Mouse (Mus musculus) mouse embryonic stem cell (cell line): ENCODE data around the gene Ufsp1.

Source experiments
- in situ Hi-C, 2 experiments: fragments of 300-500 bp; cut with MboI; formaldehyde crosslinking; loops; 1 replicate in 1 of 2; 3 replicates in 1 of 2; pipeline ENCODE4 v1.14.3; 2019 to 2020; ENCODE audit warnings: low sequenced_read_pairs in 2 of 2, low pct_unique_long_range_greater_than_20kb in 1 of 2, mixed read lengths in 1 of 2; ENCODE audit not compliant: unreplicated experiment in 1 of 2

Gene Ufsp1

DNA sequence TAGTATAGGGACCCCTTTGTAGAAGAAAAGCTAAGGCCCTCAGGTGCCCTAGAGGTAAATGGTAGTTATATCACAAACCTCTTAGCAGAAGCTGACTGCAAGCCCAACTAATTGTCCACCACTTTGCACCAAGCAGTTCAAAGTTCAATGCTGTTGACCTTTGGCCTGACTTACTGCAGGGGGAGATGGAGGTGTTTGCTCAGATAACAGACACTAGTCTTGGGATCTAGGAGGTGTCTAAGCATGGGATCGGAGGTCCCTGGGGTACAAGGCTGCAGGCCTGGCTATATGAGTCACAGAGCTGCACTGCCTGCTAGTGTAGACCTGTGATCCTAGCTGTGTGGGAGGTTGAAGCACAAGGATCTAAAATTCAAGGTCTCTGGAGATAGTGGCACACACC, 24.1 kb downstream of the Ufsp1 start:
- in situ Hi-C loops: no loop called here

GRCm38 (mm10) chr5:137320996-137321395, 26.6 kb downstream of the Ufsp1 start:
- in situ Hi-C loops: no loop called here

DNA sequence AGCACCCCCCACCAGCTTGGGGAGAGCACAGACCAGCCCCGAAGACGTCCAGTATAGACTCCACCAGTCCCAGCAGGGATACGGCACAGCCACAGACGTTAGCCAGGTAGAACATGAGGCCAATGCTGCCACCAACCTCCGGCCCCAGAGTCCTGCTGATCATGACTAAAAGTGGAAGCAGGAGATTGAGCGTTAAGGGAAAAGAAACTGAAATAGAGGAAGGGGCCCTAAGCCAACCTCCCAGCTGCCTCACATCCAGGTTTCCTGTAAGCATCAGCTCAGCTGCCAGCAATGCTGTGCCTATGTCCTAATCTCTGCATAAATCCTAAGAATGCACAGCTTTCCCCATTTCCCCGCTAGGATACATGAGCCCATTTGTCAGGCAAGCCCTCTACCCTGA, 36.5 kb downstream of the Ufsp1 start:
- in situ Hi-C loops: no loop called here

- in situ Hi-C loops: no loop called here
Measured at GRCm38 (mm10) chr5:137332857-137333511, 38.6 kb downstream of the Ufsp1 start.

- in situ Hi-C loops: no loop called here
Measured at GRCm38 (mm10) chr5:137333512-137334174, 39.2 kb downstream of the Ufsp1 start, which contains the start of gene Slc12a9. Gene Slc12a9, minus strand, starts transcription at chr5:137333597.

DNA sequence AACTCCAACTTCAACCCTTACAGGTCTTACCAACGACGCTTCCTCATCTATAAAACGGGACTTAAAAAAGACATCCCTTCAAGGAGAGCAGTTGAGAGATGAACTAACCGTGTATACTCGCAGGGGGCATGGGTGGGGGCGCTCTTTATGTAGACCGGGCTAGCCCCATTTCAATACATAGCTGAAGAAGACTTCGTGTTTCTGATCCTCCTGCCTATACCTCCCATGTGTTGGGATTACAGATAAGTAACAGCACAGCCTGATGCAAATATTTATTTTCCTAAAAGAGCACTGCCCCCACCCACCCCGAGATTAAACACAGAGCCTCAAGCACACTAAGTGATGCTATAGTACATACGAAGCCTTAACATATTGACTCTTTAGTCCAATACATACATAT, 39.9 kb downstream of the Ufsp1 start:
- in situ Hi-C loops: no loop called here

GRCm38 (mm10) chr5:137335066-137335465, 40.6 kb downstream of the Ufsp1 start:
- in situ Hi-C loops: no loop called here

DNA sequence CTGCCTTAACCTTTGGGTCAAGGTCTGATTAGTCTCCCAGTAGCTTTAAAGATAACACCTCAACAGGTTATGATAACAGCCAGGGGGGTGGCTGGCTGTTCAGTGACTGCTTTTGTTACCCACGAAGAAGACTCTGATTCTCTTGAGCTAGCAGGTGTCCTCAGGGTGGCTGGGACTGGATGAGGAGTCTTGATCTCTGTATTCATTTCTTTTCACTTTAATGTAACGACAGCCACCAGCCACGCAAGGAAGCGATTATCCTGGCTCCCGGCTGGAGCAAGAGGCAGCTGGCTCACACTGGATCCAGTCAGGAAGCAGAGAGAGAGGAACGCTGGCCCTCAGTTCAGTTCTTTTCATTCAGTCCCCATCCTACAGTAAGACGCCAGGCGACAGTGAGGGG, 42.8 kb downstream of the Ufsp1 start:
- in situ Hi-C loops: no loop called here

GRCm38 (mm10) chr5:137338256-137338655, 43.8 kb downstream of the Ufsp1 start:
- in situ Hi-C loops: no loop called here

DNA sequence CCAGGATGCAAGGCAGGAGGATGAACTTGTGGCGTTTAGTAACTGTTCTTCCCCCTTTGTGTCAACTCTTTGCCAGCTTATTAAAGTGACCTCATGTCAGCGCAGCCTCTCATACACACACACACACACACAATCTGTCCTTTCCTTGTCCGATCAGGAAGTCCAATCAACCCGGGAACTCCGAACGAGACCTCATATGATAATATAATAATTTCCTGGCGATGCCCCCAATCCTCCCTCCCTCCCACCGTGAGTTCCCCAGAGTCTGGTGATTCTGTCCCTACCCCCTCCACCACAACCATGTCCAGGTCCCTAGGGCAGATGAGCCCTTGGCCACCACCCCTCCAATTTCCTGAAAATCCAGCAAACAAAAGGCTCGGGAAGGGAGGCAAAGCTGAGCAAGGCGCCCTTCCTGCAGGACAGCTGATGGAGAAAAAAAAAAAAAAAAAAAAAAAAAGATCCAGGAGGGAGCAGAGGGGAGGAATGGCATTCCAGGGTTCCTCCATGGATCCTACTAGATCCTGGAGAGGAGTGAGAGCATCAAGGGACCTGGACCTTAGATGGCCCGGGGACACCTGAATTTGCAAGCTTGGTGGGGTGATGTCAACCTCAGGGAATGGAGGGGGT, 44.3 kb downstream of the Ufsp1 start:
- in situ Hi-C loops: no loop called here

GRCm38 (mm10) chr5:137339290-137339979, 45.0 kb downstream of the Ufsp1 start:
- in situ Hi-C loops: no loop called here

DNA sequence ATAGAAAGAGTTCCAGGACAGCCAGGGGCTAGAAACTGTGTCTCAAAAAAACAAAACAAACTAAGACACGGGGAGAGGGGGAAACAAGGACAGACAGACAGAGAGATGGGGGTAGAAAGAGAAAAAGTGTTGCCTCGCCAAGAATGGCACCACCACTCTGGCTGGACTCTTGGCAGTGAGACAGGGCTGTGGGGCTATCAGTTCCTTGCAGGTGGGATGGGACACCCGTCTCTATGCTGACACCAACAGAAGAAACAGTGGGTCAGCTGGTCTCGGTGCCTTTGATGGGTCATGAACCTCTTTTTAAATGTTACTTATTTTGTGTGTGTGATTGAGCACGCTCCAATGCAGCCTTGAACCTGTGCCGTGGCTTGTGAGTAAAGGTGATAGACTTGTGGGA, 45.8 kb downstream of the Ufsp1 start:
- in situ Hi-C loops: no loop called here

DNA sequence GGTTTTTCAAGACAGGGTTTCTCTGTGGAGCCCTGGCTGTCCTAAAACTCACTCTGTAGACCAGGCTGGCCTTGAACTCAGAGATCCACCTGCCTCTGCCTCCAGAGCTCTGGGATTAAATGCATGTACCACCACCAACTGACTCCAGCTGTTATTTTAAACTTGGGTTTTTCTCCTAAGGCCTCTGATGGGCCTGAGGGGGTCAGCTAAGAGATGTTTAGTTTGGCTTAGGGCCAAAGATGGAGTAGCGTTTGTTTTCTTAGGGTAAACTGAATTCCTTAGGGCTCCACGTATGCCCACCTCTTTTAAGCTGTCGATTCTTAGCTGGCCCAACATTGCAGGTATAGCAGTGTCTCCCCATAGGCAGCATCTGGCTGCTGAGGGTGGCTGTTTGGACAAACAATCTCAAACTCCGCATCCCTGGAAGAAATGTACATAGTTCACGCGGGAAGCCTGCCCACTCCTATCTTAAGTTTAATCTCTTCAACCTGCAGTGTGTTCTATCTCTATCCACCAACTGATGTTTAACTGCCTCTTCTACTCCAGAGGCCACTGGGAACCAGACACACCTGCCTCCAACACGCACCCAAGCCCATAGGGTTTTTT, 48.1 kb downstream of the Ufsp1 start:
- in situ Hi-C loops: no loop called here

GRCm38 (mm10) chr5:137343412-137343811, 49.0 kb downstream of the Ufsp1 start:
- in situ Hi-C loops: no loop called here

- in situ Hi-C loops: no loop called here
Measured at GRCm38 (mm10) chr5:137343869-137344268, 49.4 kb downstream of the Ufsp1 start.
